Mouse (Mus musculus) heart, embryonic 15.5 days (tissue): ENCODE results near the gene Rragd. TPM values are rescaled to one million over a fixed set of nuclear protein-coding genes. Genes with fewer than 3 reads are reported as not detected.

Experiments
- ATAC-seq: fragments of 200-750 bp; cut with Nextera tagmentation; replicated peaks from 2 replicates; pipeline ENCODE4 v1.8.0; 2017; ENCODE audit warnings: low read depth, moderate TSS enrichment; ENCODE audit not compliant: insufficient number of reproducible peaks, insufficient read depth, low FRiP score
- H3K27ac ChIP-seq: fragments of 300-500 bp; sonication (generic); 2 replicates; pipeline ENCODE4 v1.5.1; 2015; ENCODE audit warnings: mild to moderate bottlenecking, inconsistent platforms
- H3K27me3 ChIP-seq: fragments of 300-500 bp; sonication (generic); 2 replicates; pipeline ENCODE4 v1.6.1; 2015; ENCODE audit warnings: inconsistent platforms
- H3K36me3 ChIP-seq: fragments of 300-500 bp; sonication (generic); 2 replicates; pipeline ENCODE4 v1.6.1; 2015; ENCODE audit warnings: mild to moderate bottlenecking, inconsistent platforms
- H3K4me1 ChIP-seq: fragments of 300-500 bp; sonication (generic); replicated peaks from 2 replicates; pipeline ENCODE4 v1.6.1; 2015; ENCODE audit warnings: inconsistent platforms
- H3K4me2 ChIP-seq: fragments of 300-500 bp; sonication (generic); 2 replicates; pipeline ENCODE4 v1.6.1; 2015; ENCODE audit warnings: inconsistent platforms, mild to moderate bottlenecking, moderate library complexity
- H3K4me3 ChIP-seq: fragments of 300-500 bp; sonication (generic); 2 replicates; pipeline ENCODE4 v1.5.1; 2015; ENCODE audit warnings: mild to moderate bottlenecking, inconsistent platforms
- H3K9ac ChIP-seq: fragments of 300-500 bp; sonication (generic); 2 replicates; pipeline ENCODE4 v1.6.1; 2015; ENCODE audit warnings: mild to moderate bottlenecking, inconsistent platforms
- H3K9me3 ChIP-seq: fragments of 300-500 bp; sonication (generic); replicated peaks from 2 replicates; pipeline ENCODE4 v1.6.1; 2016; ENCODE audit warnings: inconsistent platforms
- WGBS: fragments of 180-500 bp; shearing (Covaris S2); methylation state at CpG from one replicate; pipeline ENCODE4 v1.1.7; 2015; ENCODE audit warnings: mixed read lengths; 5-methylcytosine and 5-hydroxymethylcytosine counted together
- polyA plus RNA-seq: library from polyadenylated mRNA; unstranded; fragments of >200 nt; fragmentation: Nextera tagmentation; extraction: Ambion mirVana; gene quantifications from 2 replicates; pipeline ENCODE4 v1.2.1, GENCODE M21; 2015

Gene Rragd
- polyA plus RNA-seq, 1 experiment from 2014 or later, result 52.3 TPM

DNA sequence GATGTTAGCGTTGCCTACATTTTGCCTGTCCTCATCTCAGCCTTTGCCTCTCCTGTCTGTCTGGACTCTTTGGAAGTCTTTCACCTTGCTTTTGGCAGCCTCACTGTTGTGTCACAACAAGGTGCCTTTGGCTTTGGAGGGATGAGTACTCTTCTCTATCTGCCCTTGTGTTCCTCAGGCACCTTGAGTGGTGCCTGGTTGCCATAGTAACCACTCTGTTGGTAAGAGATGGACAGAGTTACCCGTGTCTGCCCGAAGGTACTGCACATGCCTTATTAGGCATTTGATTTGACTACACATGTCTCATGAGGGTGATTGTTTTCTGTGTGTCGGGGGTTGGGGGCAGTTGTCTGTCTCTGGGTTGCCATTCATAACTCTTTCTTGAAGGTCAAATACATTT lies 29.6 kb downstream of the Rragd start:
- 80% methylated on average over 4 of the region's 4 CpGs for WGBS
- peaks cover 11% of the 10 kb centered on the region for H3K36me3 ChIP-seq
- H3K4me3 ChIP-seq, result no peak overlapping the region
- no peak overlapping the region for H3K4me2 ChIP-seq
- no peak overlapping the region for H3K27ac ChIP-seq
- H3K9me3 ChIP-seq, result no peaks in the 10 kb centered on the region
- no peaks in the 10 kb centered on the region for H3K27me3 ChIP-seq
- no peak for ATAC-seq
- peaks cover 3% of the 10 kb centered on the region; the same call in 1 of the 2 replicates for H3K4me1 ChIP-seq
- H3K9ac ChIP-seq, result no peak overlapping the region

- H3K4me1 ChIP-seq, result no peaks in the 10 kb centered on the region
- H3K9me3 ChIP-seq, result no peaks in the 10 kb centered on the region
- H3K27me3 ChIP-seq, result no peaks in the 10 kb centered on the region
- no peak overlapping the region for H3K4me2 ChIP-seq
- peaks cover 11% of the 10 kb centered on the region for H3K36me3 ChIP-seq
- H3K9ac ChIP-seq, result no peak overlapping the region
- no peak; the same call in 1 of the 2 replicates for ATAC-seq
- no peak overlapping the region for H3K27ac ChIP-seq
- no peak overlapping the region for H3K4me3 ChIP-seq
- 45% methylated on average over 9 of the region's 9 CpGs for WGBS
These were observed 35.6 kb downstream of the Rragd start for GRCm38 (mm10) chr4:33018361-33018999.

- no peak for ATAC-seq
- no peak overlapping the region for H3K4me3 ChIP-seq
- H3K9me3 ChIP-seq, result no peaks in the 10 kb centered on the region
- H3K4me1 ChIP-seq, result 0 out of 2 replicates have a peak, but pooled peaks cover 2% of the 10 kb centered on the region
- no peak overlapping the region for H3K27ac ChIP-seq
- no peak overlapping the region for H3K4me2 ChIP-seq
- H3K9ac ChIP-seq, result no peak overlapping the region
- 39% methylated on average over 8 of the region's 8 CpGs for WGBS
- peaks cover 2% of the 10 kb centered on the region; the same call in 1 of the 2 replicates for H3K36me3 ChIP-seq
- no peaks in the 10 kb centered on the region for H3K27me3 ChIP-seq
These were observed 41.6 kb downstream of the Rragd start for GRCm38 (mm10) chr4:33024420-33024819.

GRCm38 (mm10) chr4:33029104-33029503 lies 46.3 kb downstream of the Rragd start:
- H3K9me3 ChIP-seq, result no peaks in the 10 kb centered on the region
- WGBS, result 92% methylated on average over 7 of the region's 7 CpGs
- no peak overlapping the region for H3K4me3 ChIP-seq
- peaks cover 18% of the 10 kb centered on the region for H3K4me1 ChIP-seq
- ATAC-seq, result no peak
- no peak overlapping the region for H3K9ac ChIP-seq
- no peaks in the 10 kb centered on the region for H3K27me3 ChIP-seq
- H3K4me2 ChIP-seq, result no peak overlapping the region
- H3K27ac ChIP-seq, result no peak overlapping the region
- H3K36me3 ChIP-seq, result 0 out of 2 replicates have a peak, but pooled peaks cover 2% of the 10 kb centered on the region

DNA sequence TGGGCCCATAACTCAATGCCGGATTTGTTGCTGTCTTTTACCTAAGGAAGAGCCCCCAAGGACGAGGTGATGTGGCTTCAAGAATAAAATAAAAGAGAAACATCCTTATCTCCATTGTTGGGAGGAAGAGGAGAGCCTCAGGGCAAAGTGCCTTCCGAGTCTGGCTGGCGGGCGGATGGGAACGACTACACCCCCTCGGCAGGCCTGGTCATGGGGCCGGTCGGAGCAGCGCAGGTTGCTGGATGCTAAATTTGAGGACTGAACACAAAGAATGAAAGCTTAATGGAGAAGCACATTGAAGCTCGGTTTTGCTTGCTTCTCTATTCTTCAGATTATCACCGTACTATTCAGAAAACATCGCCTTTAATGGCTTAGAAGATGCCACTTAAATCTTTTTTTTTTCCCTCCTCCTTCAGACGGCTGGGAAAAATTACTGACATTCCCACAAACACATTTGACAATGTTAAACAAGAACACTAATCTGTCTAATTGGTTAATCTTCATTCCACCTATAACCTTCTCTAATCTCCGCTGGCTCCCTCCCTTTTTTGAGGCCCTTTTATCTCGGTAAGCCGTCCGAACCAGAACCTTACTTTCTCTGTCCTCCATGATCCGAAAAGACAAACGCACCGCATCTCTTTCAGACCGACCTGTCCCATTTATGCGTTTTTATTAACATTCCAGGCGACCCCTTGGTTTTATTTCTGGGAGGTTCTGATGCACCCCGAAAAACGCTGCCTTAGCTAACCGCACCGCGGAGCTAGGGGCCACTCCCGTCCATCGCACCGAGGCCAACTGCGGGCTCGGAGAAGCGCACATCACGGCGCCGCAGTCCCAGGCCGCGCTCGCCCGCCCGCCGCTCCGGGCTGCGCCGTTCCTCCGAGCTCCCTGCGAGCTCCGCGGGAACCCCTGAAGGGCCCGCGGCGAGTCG lies 47.7 kb downstream of the Rragd start:
- H3K9me3 ChIP-seq, result no peaks in the 10 kb centered on the region
- H3K36me3 ChIP-seq, result 0 out of 2 replicates have a peak, but pooled peaks cover 6% of the 10 kb centered on the region
- no peaks in the 10 kb centered on the region for H3K27me3 ChIP-seq
- H3K27ac ChIP-seq, result peak overlapping the region; percentile 95
- ATAC-seq, result peak; percentile 66
- 3% methylated on average over 54 of the region's 55 CpGs for WGBS
- H3K9ac ChIP-seq, result peak overlapping the region; percentile 95
- H3K4me1 ChIP-seq, result peaks cover 16% of the 10 kb centered on the region
- peak overlapping the region; percentile 84 for H3K4me3 ChIP-seq
- H3K4me2 ChIP-seq, result peak overlapping the region; percentile 72

GRCm38 (mm10) chr4:33031195-33031960 lies 48.5 kb downstream of the Rragd start, which contains the start of gene Ube2j1:
Ube2j1 (plus strand) TSS chr4:33031416.
- Histone ChIP-seq H3K4me3 (peak within 1 kb of the TSS; percentile 84), H3K27me3 (no peaks in the 10 kb centered on the region), H3K4me1 (peaks cover 16% of the 10 kb centered on the region), H3K4me2 (peak within 1 kb of the TSS; percentile 72), H3K9me3 (no peaks in the 10 kb centered on the region), H3K27ac (peak within 1 kb of the TSS; percentile 95), H3K36me3 (0 out of 2 replicates have a peak, but pooled peaks cover 9% of the 10 kb centered on the region), H3K9ac (peak within 1 kb of the TSS; percentile 95)
- WGBS, result under 1% methylated on average over 122 of the region's 123 CpGs
- peak; percentile 99 for ATAC-seq

DNA sequence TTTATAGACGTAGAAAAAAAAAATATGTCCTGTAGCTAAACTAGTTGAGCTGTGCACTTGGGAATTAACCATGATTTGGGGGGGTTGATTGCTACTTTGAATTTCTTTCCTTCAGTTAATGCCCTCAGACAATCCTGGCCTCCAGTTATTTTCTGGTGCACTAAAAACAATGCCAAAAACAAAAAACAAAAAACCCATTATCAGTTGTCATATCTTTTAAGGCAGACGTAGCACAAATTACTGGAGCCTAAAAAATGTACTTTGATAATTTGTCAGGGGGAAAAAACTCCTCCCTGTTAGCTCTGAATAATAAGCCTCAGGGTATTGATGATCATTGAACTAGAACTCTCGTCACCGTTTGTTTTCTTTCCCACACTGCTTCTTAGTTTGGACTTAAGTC lies 49.2 kb downstream of the Rragd start:
- peak overlapping the region; percentile 95; the same call in 1 of the 2 replicates for H3K27ac ChIP-seq
- 32% methylated on average over 4 of the region's 4 CpGs for WGBS
- H3K36me3 ChIP-seq, result 0 out of 2 replicates have a peak, but pooled peaks cover 10% of the 10 kb centered on the region
- peak overlapping the region; percentile 72 for H3K4me2 ChIP-seq
- H3K9ac ChIP-seq, result peak overlapping the region; percentile 95
- peak overlapping the region; percentile 84 for H3K4me3 ChIP-seq
- no peak for ATAC-seq
- H3K4me1 ChIP-seq, result peaks cover 16% of the 10 kb centered on the region
- no peaks in the 10 kb centered on the region for H3K27me3 ChIP-seq
- H3K9me3 ChIP-seq, result no peaks in the 10 kb centered on the region

DNA sequence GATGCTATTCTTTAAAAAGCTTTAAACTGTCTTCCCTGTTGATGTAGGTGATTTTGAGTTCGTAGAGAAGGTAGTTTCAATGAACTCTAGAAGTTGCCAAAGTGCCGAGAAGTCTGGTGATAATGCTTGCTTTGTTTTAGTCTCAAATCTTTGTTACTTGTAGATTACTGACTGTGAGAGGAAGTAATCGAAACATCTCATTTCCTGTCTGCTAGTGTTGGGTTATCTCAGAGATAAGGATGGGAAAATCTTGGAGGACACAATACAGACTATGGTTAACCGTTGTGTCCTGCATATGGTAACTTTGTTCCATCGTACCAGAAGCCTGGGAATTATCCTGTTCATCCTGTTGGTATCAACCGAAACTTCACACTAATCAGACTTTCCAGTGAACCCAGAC lies 50.7 kb downstream of the Rragd start:
- H3K9ac ChIP-seq, result no peak overlapping the region
- no peak overlapping the region for H3K4me3 ChIP-seq
- no peak overlapping the region for H3K4me2 ChIP-seq
- H3K27me3 ChIP-seq, result no peaks in the 10 kb centered on the region
- WGBS, result 53% methylated on average over 6 of the region's 6 CpGs
- H3K36me3 ChIP-seq, result peaks cover 15% of the 10 kb centered on the region
- no peak overlapping the region for H3K27ac ChIP-seq
- ATAC-seq, result no peak
- H3K9me3 ChIP-seq, result no peaks in the 10 kb centered on the region
- peaks cover 16% of the 10 kb centered on the region for H3K4me1 ChIP-seq

GRCm38 (mm10) chr4:33039826-33040225 lies 57.0 kb downstream of the Rragd start:
- Histone ChIP-seq H3K4me1 (no peaks in the 10 kb centered on the region), H3K9me3 (no peaks in the 10 kb centered on the region), H3K4me3 (no peak overlapping the region), H3K27ac (no peak overlapping the region), H3K4me2 (no peak overlapping the region), H3K9ac (no peak overlapping the region), H3K27me3 (no peaks in the 10 kb centered on the region), H3K36me3 (peaks cover 65% of the 10 kb centered on the region)
- ATAC-seq, result no peak
- 81% methylated on average over 4 of the region's 4 CpGs for WGBS

DNA sequence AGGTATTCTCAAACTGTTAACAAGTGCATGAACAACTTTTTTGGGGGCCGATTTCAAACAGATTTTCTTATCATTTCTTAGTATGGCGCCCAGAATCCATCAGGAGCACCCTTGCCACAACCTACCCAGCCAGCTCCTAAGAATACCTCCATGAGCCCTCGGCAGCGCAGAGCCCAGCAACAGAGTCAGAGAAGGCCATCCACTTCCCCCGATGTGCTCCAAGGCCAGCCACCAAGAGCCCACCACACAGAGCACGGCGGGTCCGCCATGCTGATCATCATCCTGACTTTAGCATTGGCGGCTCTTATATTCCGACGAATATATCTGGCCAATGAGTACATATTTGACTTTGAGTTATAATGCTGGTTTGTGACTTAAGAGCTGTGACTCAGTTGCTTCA lies 66.8 kb downstream of the Rragd start:
- ATAC-seq, result no peak
- no peaks in the 10 kb centered on the region for H3K4me1 ChIP-seq
- 91% methylated on average over 11 of the region's 11 CpGs for WGBS
- H3K9me3 ChIP-seq, result no peaks in the 10 kb centered on the region
- H3K4me2 ChIP-seq, result no peak overlapping the region
- H3K27me3 ChIP-seq, result no peaks in the 10 kb centered on the region
- H3K4me3 ChIP-seq, result no peak overlapping the region
- no peak overlapping the region for H3K27ac ChIP-seq
- peaks cover 66% of the 10 kb centered on the region for H3K36me3 ChIP-seq
- H3K9ac ChIP-seq, result no peak overlapping the region

GRCm38 (mm10) chr4:33052055-33052454 lies 69.2 kb downstream of the Rragd start:
- H3K36me3 ChIP-seq, result peaks cover 43% of the 10 kb centered on the region
- H3K9ac ChIP-seq, result no peak overlapping the region
- no peaks in the 10 kb centered on the region for H3K4me1 ChIP-seq
- no peak overlapping the region for H3K27ac ChIP-seq
- H3K27me3 ChIP-seq, result no peaks in the 10 kb centered on the region
- no peak overlapping the region for H3K4me2 ChIP-seq
- H3K9me3 ChIP-seq, result no peaks in the 10 kb centered on the region
- no peak for ATAC-seq
- 91% methylated on average over 3 of the region's 3 CpGs for WGBS
- H3K4me3 ChIP-seq, result no peak overlapping the region
